Mouse (Mus musculus) brain, embryonic 14.5 days (tissue): Measurements from ENCODE around the gene Muc2.

ENCODE experiments used
- CTCF ChIP-seq: fragments of 200-500 bp; IDR thresholded peaks from 2 replicates; pipeline ENCODE4 v1.5.1; 2012; ENCODE audit warnings: inconsistent platforms, mild to moderate bottlenecking, moderate library complexity, borderline replicate concordance; ENCODE audit not compliant: insufficient read depth, insufficient read length; ENCODE audit errors: extremely low read depth
- POLR2A ChIP-seq: fragments of 200-500 bp; IDR thresholded peaks from 2 replicates; pipeline ENCODE4 v1.6.1; 2012; ENCODE audit warnings: mild to moderate bottlenecking, inconsistent platforms, borderline replicate concordance; ENCODE audit not compliant: poor library complexity, insufficient read depth, insufficient read length, severe bottlenecking; ENCODE audit errors: extremely low read depth

- TF ChIP-seq POLR2A (no peak), CTCF (peak; percentile 81)
Measured at GRCm38 (mm10) chr7:141755831-141756230, 65.7 kb downstream of the Muc2 start.
